Mouse (Mus musculus): ENCODE measurements at regions not wholly inside any gene's neighbourhood (a gene's known extent, or its start where the extent isn't known, plus 50 kb on each side); places are given as distances from the start of the nearest gene placed in this dataset.
A peak's percentile ranks its signal among the peaks of the same experiment; 100 is the strongest.

GRCm38 (mm10) chr14:76820989-76821388, 215.6 kb upstream of the Ccdc122 start:
- DNase-seq = no peak

GRCm38 (mm10) chr14:76819690-76820089, 216.9 kb upstream of the Ccdc122 start:
- peak; percentile 13 for DNase-seq

GRCm38 (mm10) chr14:76818256-76819010, 218.1 kb upstream of the Ccdc122 start:
- DNase-seq = no peak

GRCm38 (mm10) chr14:76817189-76817772, 219.3 kb upstream of the Ccdc122 start:
- DNase-seq = no peak

GRCm38 (mm10) chr14:76816666-76817065, 219.9 kb upstream of the Ccdc122 start:
- DNase-seq = no peak

- DNase-seq = no peak
These were observed 224.3 kb upstream of the Ccdc122 start for GRCm38 (mm10) chr14:76812155-76812875.

- DNase-seq = no peak
These were observed 225.6 kb upstream of the Ccdc122 start for GRCm38 (mm10) chr14:76810697-76811589.

GRCm38 (mm10) chr14:76810041-76810440, 226.5 kb upstream of the Ccdc122 start:
- no peak for DNase-seq

- no peak for DNase-seq
These were observed 227.2 kb upstream of the Ccdc122 start for GRCm38 (mm10) chr14:76809411-76809810.

GRCm38 (mm10) chr14:76805151-76805785, 231.3 kb upstream of the Ccdc122 start:
- no peak for DNase-seq

- DNase-seq = no peak
These were observed 232.0 kb upstream of the Ccdc122 start for GRCm38 (mm10) chr14:76804447-76805150.

GRCm38 (mm10) chr14:76800181-76800580, 236.4 kb upstream of the Ccdc122 start:
- no peak for DNase-seq

- DNase-seq = no peak
These were observed 236.8 kb upstream of the Ccdc122 start for GRCm38 (mm10) chr14:76799741-76800140.

- DNase-seq = no peak
These were observed 237.6 kb upstream of the Ccdc122 start for GRCm38 (mm10) chr14:76798925-76799428.

GRCm38 (mm10) chr14:76798488-76798887, 238.1 kb upstream of the Ccdc122 start:
- no peak for DNase-seq

- DNase-seq = no peak
These were observed 239.1 kb upstream of the Ccdc122 start for GRCm38 (mm10) chr14:76797518-76797917.

- DNase-seq = peak; percentile 7
These were observed 235.3 kb upstream of the Serp2 start for GRCm38 (mm10) chr14:76791811-76792571.

GRCm38 (mm10) chr14:76789376-76789775, 232.7 kb upstream of the Serp2 start:
- no peak for DNase-seq

GRCm38 (mm10) chr14:76787601-76788000, 230.9 kb upstream of the Serp2 start:
- no peak for DNase-seq

GRCm38 (mm10) chr14:76786214-76786613, 229.5 kb upstream of the Serp2 start:
- DNase-seq = no peak

GRCm38 (mm10) chr14:76781524-76781880, 224.8 kb upstream of the Serp2 start:
- DNase-seq = no peak

Data from cerebellum, adult 8-10 months (tissue).